Mouse (Mus musculus): Measurements from ENCODE around the gene Nudt2. TPM values are rescaled to one million over a fixed set of nuclear protein-coding genes. Genes with fewer than 3 reads are reported as not detected.
"Not testable (repeated sequence)": the region's sequence is repeated elsewhere in the genome, so short reads cannot be mapped to it uniquely, and the experiment has no call there.

The Nudt2 gene
- polyA plus RNA-seq, 2 experiments = 32.6 to 52.8 TPM

DNA sequence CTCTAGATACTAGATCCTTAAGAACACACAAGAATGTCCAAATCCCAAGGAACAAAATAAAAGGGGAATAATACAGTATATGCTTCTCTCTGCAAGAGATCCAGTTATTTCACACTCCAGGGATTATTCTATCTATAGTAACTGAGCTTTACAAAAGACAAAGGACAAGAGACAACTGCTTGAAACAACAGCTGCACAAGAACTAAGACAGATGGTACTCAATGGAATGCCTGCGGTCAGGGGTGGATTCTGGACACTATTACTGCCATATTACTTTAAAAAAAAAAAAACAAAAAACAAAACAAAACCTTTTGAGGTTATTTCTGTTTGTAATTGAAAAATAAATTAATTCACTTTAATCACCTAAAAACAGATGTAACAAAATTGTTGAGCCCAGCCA, 4.3 kb upstream of the Nudt2 start:
- DNase-seq (ENCODE audit: low spot score) = no peak
- TF ChIP-seq POLR2A (IDR thresholded peaks at IDR 0.05; ENCODE audit: borderline replicate concordance, extremely low read depth, insufficient read depth, insufficient read length) = no peak
- Histone ChIP-seq H3K4me1 (ENCODE audit: control insufficient read depth, insufficient read depth, low read length) (peaks cover 8% of the 10 kb centered on the region; the same call in 1 of the 2 replicates), H3K4me3 (replicated peaks; ENCODE audit: low read length) (no peak overlapping the region), H3K36me3 (ENCODE audit: control insufficient read depth, insufficient read depth, low read length) (no peaks in the 10 kb centered on the region), H3K4me2 (replicated peaks; ENCODE audit: low read depth, low read length, severe bottlenecking) (no peak overlapping the region), H3K27me3 (ENCODE audit: control insufficient read depth, insufficient read depth, low read length) (no peaks in the 10 kb centered on the region), H3K9ac (ENCODE audit: low read depth, low read length, severe bottlenecking) (no peak overlapping the region), H3K27ac (replicated peaks; ENCODE audit: low read depth, low read length) (no peak overlapping the region), H3K9me3 (ENCODE audit: control insufficient read depth, low read length) (no peaks in the 10 kb centered on the region)
- WGBS = 100% methylated on average over 1 of the region's 1 CpGs
- no peak for ATAC-seq (ENCODE audit: low FRiP score, low read depth)

DNA sequence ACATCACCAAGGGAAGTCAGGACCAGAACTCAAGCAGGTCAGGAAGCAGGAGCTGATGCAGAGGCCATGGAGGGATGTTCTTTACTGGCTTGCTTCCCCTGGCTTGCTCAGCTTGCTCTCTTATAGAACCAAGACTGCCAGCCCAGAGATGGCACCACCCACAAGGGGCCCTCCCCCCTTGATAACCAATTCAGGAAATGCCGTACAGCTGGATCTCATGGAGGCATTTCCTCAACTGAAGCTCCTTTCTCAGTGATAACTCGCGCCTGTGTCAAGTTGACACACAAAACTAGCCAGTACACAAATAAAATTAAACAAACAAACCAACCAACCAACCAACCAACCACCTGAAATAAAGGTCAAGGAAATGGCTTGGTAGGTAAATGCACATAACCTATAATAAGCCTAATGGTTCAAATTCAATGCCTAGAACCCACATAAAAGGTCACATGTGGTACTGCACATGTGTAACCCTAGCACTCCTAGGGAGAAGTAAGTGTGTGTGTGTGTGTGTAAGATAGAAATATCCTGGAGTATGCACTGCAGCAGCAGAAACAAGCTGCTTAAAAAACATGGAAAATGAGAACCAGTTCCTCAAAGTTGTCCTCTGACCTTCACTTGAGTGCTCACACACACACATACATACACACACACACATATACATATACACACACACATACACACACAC, 1.8 kb upstream of the Nudt2 start:
- not testable (repeated sequence) for ATAC-seq (ENCODE audit: low FRiP score, low read depth); H3K4me2 ChIP-seq (replicated peaks; ENCODE audit: low read depth, low read length, severe bottlenecking); H3K9ac ChIP-seq (ENCODE audit: low read depth, low read length, severe bottlenecking); H3K27ac ChIP-seq (replicated peaks; ENCODE audit: low read depth, low read length); H3K4me3 ChIP-seq (replicated peaks; ENCODE audit: low read length); DNase-seq (ENCODE audit: low spot score); H3K9me3 ChIP-seq (ENCODE audit: control insufficient read depth, low read length); H3K36me3 ChIP-seq (ENCODE audit: control insufficient read depth, insufficient read depth, low read length); H3K4me1 ChIP-seq (ENCODE audit: control insufficient read depth, insufficient read depth, low read length); H3K27me3 ChIP-seq (ENCODE audit: control insufficient read depth, insufficient read depth, low read length)
- WGBS = 74% methylated on average over 3 of the region's 3 CpGs

- Histone ChIP-seq H3K4me3 (replicated peaks; ENCODE audit: low read length) (peak overlapping the region; percentile 57), H3K27ac (replicated peaks; ENCODE audit: low read depth, low read length) (no peak overlapping the region), H3K27me3 (ENCODE audit: control insufficient read depth, insufficient read depth, low read length) (no peaks in the 10 kb centered on the region), H3K4me2 (replicated peaks; ENCODE audit: low read depth, low read length, severe bottlenecking) (peak overlapping the region; percentile 42), H3K9me3 (ENCODE audit: control insufficient read depth, low read length) (no peaks in the 10 kb centered on the region), H3K4me1 (ENCODE audit: control insufficient read depth, insufficient read depth, low read length) (peaks cover 9% of the 10 kb centered on the region; the same call in 1 of the 2 replicates), H3K36me3 (ENCODE audit: control insufficient read depth, insufficient read depth, low read length) (no peaks in the 10 kb centered on the region), H3K9ac (ENCODE audit: low read depth, low read length, severe bottlenecking) (peak overlapping the region; percentile 55)
- DNase-seq (ENCODE audit: low spot score) (no peak), ATAC-seq (ENCODE audit: low FRiP score, low read depth) (no peak)
- 5% methylated on average over 17 of the region's 17 CpGs for whole genome bisulfite sequencing
- no peak; the same call in 1 of the 2 replicates for TF ChIP-seq POLR2A (IDR thresholded peaks at IDR 0.05; ENCODE audit: borderline replicate concordance, extremely low read depth, insufficient read depth, insufficient read length)
Measured at GRCm38 (mm10) chr4:41465287-41465665, 325 bp downstream of the Nudt2 start.

- H3K27me3 ChIP-seq (ENCODE audit: control insufficient read depth, insufficient read depth, low read length) = no peaks in the 10 kb centered on the region
- H3K4me3 ChIP-seq (replicated peaks; ENCODE audit: low read length) = no peak overlapping the region
- H3K9ac ChIP-seq (ENCODE audit: low read depth, low read length, severe bottlenecking) = no peak overlapping the region
- no peaks in the 10 kb centered on the region for H3K36me3 ChIP-seq (ENCODE audit: control insufficient read depth, insufficient read depth, low read length)
- no peak overlapping the region for H3K4me2 ChIP-seq (replicated peaks; ENCODE audit: low read depth, low read length, severe bottlenecking)
- DNase-seq (ENCODE audit: low spot score) (peak; percentile 74), ATAC-seq (ENCODE audit: low FRiP score, low read depth) (no peak)
- no peaks in the 10 kb centered on the region for H3K9me3 ChIP-seq (ENCODE audit: control insufficient read depth, low read length)
- no peak for TF ChIP-seq POLR2A (IDR thresholded peaks at IDR 0.05; ENCODE audit: borderline replicate concordance, extremely low read depth, insufficient read depth, insufficient read length)
- no peak overlapping the region for H3K27ac ChIP-seq (replicated peaks; ENCODE audit: low read depth, low read length)
- peaks cover 11% of the 10 kb centered on the region; the same call in 1 of the 2 replicates for H3K4me1 ChIP-seq (ENCODE audit: control insufficient read depth, insufficient read depth, low read length)
- WGBS = 53% methylated on average over 17 of the region's 17 CpGs
Measured at GRCm38 (mm10) chr4:41468396-41469080, 3.6 kb downstream of the Nudt2 start.

- H3K4me1 ChIP-seq (ENCODE audit: control insufficient read depth, insufficient read depth, low read length) = 0 out of 2 replicates have a peak, but pooled peaks cover 6% of the 10 kb centered on the region
- no peak overlapping the region for H3K4me2 ChIP-seq (replicated peaks; ENCODE audit: low read depth, low read length, severe bottlenecking)
- no peak overlapping the region for H3K9ac ChIP-seq (ENCODE audit: low read depth, low read length, severe bottlenecking)
- H3K4me3 ChIP-seq (replicated peaks; ENCODE audit: low read length) = no peak overlapping the region
- no peaks in the 10 kb centered on the region for H3K9me3 ChIP-seq (ENCODE audit: control insufficient read depth, low read length)
- no peak for TF ChIP-seq POLR2A (IDR thresholded peaks at IDR 0.05; ENCODE audit: borderline replicate concordance, extremely low read depth, insufficient read depth, insufficient read length)
- 29% methylated on average over 10 of the region's 10 CpGs for WGBS
- ATAC-seq (ENCODE audit: low FRiP score, low read depth) = no peak
- no peaks in the 10 kb centered on the region for H3K36me3 ChIP-seq (ENCODE audit: control insufficient read depth, insufficient read depth, low read length)
- no peak overlapping the region for H3K27ac ChIP-seq (replicated peaks; ENCODE audit: low read depth, low read length)
- no peaks in the 10 kb centered on the region for H3K27me3 ChIP-seq (ENCODE audit: control insufficient read depth, insufficient read depth, low read length)
- no peak for DNase-seq (ENCODE audit: low spot score)
Measured at GRCm38 (mm10) chr4:41469199-41469598, 4.2 kb downstream of the Nudt2 start.

All from limb, embryonic 14.5 days (tissue).